Mouse (Mus musculus) MEL (cell line): Measurements from ENCODE around the gene Cd47.

ENCODE experiments used
- CTCF ChIP-seq, 3 experiments: IDR thresholded peaks in 2 of 3; conservative IDR thresholded peaks in 1 of 3; 2 replicates each; pipeline ENCODE4 v1.5.1; 2011 to 2012; ENCODE audit warnings: low read length in 3 of 3, low read depth in 2 of 3, mild to moderate bottlenecking in 2 of 3, improper control_type of control experiment in 1 of 3, inconsistent platforms in 1 of 3, mixed read lengths in 1 of 3, moderate library complexity in 1 of 3; ENCODE audit not compliant: control insufficient read depth in 1 of 3, insufficient read depth in 1 of 3, poor library complexity in 1 of 3, severe bottlenecking in 1 of 3
- GATA1 ChIP-seq: IDR thresholded peaks from 2 replicates; pipeline ENCODE4 v1.6.1; 2011; ENCODE audit warnings: low read depth, low read length, improper control_type of control experiment
- HCFC1 ChIP-seq: IDR thresholded peaks from 2 replicates; pipeline ENCODE4 v1.6.1; 2012; ENCODE audit warnings: low read depth, mild to moderate bottlenecking, inconsistent platforms, low read length, improper control_type of control experiment, moderate library complexity
- POLR2AphosphoS5 ChIP-seq: IDR thresholded peaks from 2 replicates; pipeline ENCODE4 v1.6.1; 2012; ENCODE audit warnings: low read depth, borderline replicate concordance, mild to moderate bottlenecking, inconsistent platforms, low read length, moderate library complexity, mixed read lengths
- SMC3 ChIP-seq: IDR thresholded peaks from 2 replicates; pipeline ENCODE4 v1.6.1; 2011; ENCODE audit warnings: low read depth, low read length, improper control_type of control experiment

DNA sequence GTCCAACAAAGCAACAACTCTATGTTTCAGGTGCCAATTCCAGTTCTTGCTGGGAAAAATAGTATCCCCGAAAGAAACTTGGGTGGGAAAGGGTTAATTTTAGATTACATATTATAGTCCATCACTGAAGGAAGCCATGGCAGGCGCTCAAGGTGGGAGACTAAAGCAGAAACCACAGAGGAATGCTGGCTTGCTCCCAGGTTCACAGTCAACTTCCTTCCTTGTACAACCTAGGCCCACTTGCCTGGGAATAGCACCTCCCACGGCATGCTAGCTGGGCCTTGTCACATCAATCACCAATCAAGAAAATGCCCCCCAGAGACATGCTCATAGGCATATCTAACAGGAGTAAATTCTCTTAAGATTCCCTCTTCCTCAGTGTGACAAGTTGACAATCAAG is 32.0 kb downstream of the Cd47 start:
- TF ChIP-seq CTCF (IDR thresholded peaks at IDR 0.05 in 2 of 3, conservative IDR thresholded peaks at IDR 0.05 in 1 of 3; ENCODE audit: control insufficient read depth in 1 of 3, insufficient read depth in 1 of 3, low read depth in 2 of 3, low read length in 3 of 3, poor library complexity in 1 of 3, severe bottlenecking in 1 of 3) (no peak), POLR2AphosphoS5 (no peak), HCFC1 (no peak), GATA1 (no peak), SMC3 (no peak)
